Mouse (Mus musculus) gastrocnemius, postnatal 25 days (tissue): ENCODE results near the gene Vav2. TPM values are rescaled to one million over a fixed set of nuclear protein-coding genes. Genes with fewer than 3 reads are reported as not detected.

Source experiments
- DNase-seq: peaks from one replicate; pipeline ENCODE4 v3.0.0; 2022
- total RNA-seq, 2 experiments: library from RNA; stranded (reverse); gene quantifications; 1 replicate in 1 of 2; 2 replicates in 1 of 2; pipeline ENCODE4 v1.2.3; 2021

Gene Vav2
- total RNA-seq, 2 experiments from 2014 or later, result 2.4 to 4.4 TPM

GRCm38 (mm10) chr2:27318606-27319005 lies 108.2 kb downstream of the Vav2 start:
- no peak for DNase-seq

GRCm38 (mm10) chr2:27318197-27318596 lies 108.6 kb downstream of the Vav2 start:
- DNase-seq, result no peak

DNA sequence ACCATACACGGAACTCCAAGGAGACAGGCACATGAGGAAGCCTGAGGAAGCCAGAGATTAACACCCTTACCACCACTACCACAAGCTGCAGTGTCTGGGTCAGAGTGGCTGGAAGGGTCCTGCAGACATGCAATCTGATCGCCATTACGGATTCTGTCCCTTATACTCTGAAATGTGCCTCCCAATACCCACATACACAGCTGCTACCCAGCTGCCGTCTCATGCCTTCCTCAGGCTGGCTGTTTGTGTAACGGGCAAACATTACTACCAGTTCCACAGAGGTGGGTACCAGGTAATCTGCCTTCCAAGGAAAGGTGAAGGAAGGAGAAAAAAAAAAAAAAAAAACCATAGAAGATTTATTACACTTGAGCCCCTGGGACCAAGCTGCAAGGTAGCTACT lies 110.7 kb downstream of the Vav2 start:
- no peak for DNase-seq

- DNase-seq, result no peak
Observed at GRCm38 (mm10) chr2:27314269-27314668, 112.6 kb downstream of the Vav2 start.

DNA sequence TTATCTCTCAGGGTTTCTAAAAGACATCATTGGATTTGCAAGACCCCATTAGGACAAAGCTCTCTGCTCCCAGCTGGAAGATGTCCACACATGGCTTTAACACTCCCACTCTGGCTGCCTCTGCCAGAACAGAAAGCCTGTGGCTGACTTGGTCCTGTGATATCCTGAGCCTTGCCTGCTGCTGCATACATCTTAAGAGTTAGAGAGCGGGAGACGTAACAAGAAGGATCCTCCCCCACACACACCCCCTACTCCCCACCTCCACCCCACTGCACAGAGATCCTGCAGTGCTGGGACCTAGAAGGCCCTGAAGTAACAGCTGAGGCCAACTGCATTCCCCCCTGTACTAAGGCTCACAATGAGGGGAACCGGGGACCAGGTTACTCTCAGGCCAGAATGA lies 114.3 kb downstream of the Vav2 start:
- DNase-seq, result no peak

DNA sequence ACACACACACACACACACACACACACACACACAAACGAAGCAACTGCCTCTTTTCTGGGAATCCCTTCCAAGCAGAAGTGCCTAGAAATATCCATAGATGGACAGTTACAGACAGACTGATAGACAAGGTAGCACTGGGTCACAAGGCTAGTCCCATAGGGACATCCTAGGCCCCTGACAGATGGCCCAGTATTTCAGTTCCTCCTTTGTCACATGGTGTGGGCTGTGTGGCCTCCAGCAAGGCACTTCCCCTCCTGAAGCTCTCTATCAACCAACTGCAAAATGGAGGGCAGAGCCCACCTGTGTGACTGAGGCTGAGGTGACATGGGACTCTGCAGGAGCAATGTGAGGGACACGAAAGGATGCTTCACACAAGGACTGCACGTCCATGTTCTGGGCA lies 115.2 kb downstream of the Vav2 start:
- no peak for DNase-seq

- DNase-seq, result no peak
Observed at GRCm38 (mm10) chr2:27310908-27311307, 115.9 kb downstream of the Vav2 start.

GRCm38 (mm10) chr2:27310221-27310620 lies 116.6 kb downstream of the Vav2 start:
- no peak for DNase-seq

DNA sequence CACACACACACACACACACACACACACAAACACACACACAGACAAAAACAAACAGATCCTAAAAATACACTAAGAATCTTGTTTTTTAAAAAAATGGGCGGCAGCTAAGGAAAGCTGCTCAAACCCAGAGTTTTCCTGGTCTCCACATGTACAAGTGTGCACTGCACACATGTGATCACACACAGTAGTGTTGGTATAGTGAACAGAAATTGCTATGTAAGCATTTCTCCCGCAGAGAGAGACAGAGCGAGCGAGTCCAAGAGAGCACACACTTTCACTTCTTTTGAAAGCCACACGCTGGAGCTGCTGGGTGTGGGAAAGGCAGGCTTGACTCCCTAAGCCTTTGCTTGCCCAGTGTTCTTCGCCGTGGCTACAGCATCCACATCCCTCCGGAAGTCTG lies 120.2 kb downstream of the Vav2 start:
- DNase-seq, result no peak

- DNase-seq, result peak; percentile 39
Observed at GRCm38 (mm10) chr2:27304741-27305140, 122.1 kb downstream of the Vav2 start.

GRCm38 (mm10) chr2:27304074-27304473 lies 122.8 kb downstream of the Vav2 start:
- no peak for DNase-seq

DNA sequence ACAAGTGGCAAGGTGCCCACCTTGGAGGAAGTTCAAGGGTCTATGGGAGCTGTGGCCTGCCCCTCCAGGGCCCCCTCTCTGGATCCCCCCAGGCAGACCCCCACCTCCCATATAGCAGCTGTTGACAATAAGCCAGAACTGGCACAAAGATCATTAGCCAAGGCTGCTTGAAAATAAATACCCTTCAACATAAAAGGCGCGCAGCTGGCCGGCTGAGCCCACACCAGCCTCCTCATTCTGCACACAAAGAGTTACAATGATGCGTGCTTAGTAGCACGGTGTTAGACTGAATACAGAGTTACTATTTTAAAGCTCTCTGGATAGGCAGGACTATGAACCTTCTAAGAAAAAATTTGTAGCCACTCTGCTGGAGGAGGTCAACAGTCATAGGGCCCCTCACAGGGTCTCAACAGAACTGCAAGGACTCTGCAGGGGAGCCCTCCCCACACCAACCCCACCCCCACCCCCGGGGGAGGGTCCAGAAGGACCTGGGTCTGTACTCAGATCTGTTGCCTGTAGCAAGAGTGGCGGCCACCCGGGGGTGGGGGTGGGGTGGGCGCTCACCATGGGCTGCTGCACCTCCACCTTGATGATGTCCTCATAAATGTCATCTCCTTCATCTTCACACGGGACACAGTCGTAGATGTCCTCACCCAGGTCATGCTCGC lies 125.3 kb downstream of the Vav2 start:
- no peak for DNase-seq

- DNase-seq, result no peak
Observed at GRCm38 (mm10) chr2:27300725-27301443, 125.9 kb downstream of the Vav2 start.

GRCm38 (mm10) chr2:27296656-27297406 lies 130.0 kb downstream of the Vav2 start:
- DNase-seq, result no peak

DNA sequence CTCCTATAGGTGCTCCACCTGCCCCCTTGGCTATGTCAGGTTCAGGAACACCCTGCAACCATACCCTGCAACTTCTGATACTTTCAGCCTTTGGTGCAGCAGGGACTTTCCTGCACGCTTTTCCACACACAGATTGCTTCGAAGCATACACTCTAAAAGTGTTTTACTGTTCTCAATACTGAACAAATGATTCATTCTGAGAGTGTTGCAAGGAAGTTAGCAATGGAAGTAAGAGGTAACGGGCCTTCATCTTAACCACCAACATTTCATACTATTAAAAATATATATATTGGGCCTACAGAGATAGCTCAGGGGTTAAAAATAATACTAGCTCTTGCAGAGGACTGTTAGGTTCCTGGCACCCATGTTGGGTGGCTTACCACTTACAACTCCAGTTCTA lies 132.1 kb downstream of the Vav2 start:
- no peak for DNase-seq

DNA sequence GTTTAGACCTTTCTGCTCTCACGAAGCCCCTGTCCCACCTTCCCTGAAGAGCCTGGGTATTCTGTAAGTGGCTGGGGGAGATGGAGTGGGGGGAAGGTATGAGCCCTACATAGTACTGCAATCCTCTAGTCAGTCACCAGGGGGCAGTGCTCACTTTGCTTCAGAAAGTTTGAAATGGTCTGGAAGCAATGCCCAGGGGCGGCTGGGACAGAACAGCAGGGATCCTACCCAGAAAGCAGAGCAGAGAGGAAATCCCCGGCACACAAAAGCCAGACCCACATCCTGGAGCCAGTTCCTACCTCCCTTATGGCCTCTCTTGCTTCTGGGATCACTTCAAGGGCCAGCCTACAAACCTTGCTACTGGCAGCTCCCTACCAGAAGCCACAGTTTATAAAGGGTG lies 137.8 kb downstream of the Vav2 start:
- peak; percentile 65 for DNase-seq

DNA sequence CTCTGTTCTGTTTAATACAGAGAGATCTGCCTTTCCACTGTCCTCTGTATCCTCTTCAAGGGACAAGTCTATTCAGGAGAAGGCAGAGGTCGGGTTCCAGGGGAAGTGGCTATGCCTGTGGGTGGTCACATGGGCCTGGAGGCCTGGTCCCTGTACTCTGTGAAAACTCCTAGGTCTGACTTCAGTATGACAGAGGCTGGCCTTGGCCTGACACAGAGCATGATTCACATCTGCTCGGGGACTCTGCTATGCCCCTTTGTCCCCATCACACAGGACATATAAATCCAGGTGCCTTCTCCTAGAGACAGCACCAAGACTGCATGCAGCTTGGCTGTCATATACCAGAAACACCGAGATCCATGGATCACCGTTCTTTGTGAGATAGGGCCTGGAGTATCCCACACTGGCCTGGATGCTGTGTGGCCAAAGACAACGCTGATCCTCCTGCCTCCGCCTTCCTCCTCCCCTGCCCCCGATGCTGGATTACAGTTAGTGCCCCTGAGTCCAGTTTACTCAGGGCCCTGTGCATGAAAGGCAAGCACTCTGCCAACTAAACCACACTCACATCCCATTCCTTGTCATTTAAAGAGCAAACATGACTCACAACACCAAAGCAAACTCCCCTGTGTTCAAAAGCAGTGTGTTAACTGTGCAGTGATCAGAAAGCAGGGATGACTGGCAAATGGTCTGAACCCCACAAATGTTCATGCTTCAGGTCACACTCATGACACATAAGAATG lies 139.7 kb downstream of the Vav2 start:
- no peak for DNase-seq

GRCm38 (mm10) chr2:27284441-27284840 lies 142.4 kb downstream of the Vav2 start:
- DNase-seq, result no peak

DNA sequence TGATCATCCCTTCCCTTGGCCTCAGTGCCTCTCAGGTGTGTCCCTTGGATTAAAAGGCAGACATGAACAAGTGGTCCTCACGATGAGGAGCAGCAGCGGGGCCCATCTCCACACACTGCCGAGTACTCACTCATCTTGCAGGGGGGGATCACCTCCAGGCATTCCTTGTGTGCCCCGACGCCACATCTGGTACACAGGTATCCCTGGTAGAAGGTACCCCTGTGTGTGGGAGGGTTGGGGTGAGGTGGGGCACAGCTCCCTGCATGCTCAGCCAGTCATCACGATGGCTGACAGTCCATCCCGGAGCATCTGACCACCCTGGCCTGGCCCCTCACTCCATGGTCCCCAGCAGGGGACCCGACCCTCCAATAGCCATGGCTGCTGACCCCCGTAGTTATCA lies 145.1 kb downstream of the Vav2 start:
- DNase-seq, result no peak

- DNase-seq, result no peak
Observed at GRCm38 (mm10) chr2:27280920-27281611, 145.8 kb downstream of the Vav2 start.

GRCm38 (mm10) chr2:27278859-27279258 lies 148.0 kb downstream of the Vav2 start:
- DNase-seq, result no peak

DNA sequence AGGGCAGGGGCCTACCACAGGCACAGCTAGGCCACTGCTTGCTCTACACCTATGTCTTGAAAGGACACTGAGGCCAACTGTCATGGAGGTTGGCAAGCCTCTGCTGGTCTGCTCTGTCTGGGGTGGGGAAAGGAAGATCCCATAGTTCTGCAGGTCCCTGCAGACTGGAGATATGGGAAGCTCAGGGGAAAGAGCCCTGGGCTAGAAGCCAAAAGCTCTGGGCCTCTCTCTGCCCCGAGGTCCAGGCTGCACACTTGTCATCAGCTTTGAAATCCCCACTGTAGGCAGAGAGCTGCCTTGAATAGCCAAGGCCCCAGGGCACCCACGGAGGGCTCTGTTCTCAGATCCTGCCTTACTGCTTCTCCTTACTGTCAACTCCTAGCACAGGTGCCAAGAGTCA lies 158.5 kb downstream of the Vav2 start:
- DNase-seq, result no peak
